Mouse (Mus musculus): ENCODE data around the gene Ccdc157.
A peak's percentile ranks its signal among the peaks of the same experiment; 100 is the strongest.
"Not testable (repeated sequence)": the region's sequence is repeated elsewhere in the genome, so short reads cannot be mapped to it uniquely, and the experiment has no call there.

The Ccdc157 gene

GRCm38 (mm10) chr11:4182061-4182460 lies 22.0 kb upstream of the Ccdc157 start:
- DNase-seq = no peak

- DNase-seq = no peak
Measured at GRCm38 (mm10) chr11:4177716-4178115, 17.6 kb upstream of the Ccdc157 start.

- no peak for DNase-seq
Measured at GRCm38 (mm10) chr11:4174586-4174985, 14.5 kb upstream of the Ccdc157 start.

- no peak for DNase-seq
Measured at GRCm38 (mm10) chr11:4166467-4167090, 6.5 kb upstream of the Ccdc157 start.

GRCm38 (mm10) chr11:4164701-4165100 lies 4.6 kb upstream of the Ccdc157 start:
- DNase-seq = no peak

GRCm38 (mm10) chr11:4160758-4161480 lies 826 bp upstream of the Ccdc157 start:
- DNase-seq = no peak

GRCm38 (mm10) chr11:4158676-4159075 lies 1.4 kb downstream of the Ccdc157 start:
- no peak for DNase-seq

GRCm38 (mm10) chr11:4155641-4156040 lies 4.5 kb downstream of the Ccdc157 start:
- DNase-seq = no peak

- DNase-seq = no peak
Measured at GRCm38 (mm10) chr11:4153694-4154093, 6.4 kb downstream of the Ccdc157 start.

GRCm38 (mm10) chr11:4149886-4150285 lies 10.2 kb downstream of the Ccdc157 start:
- no peak for DNase-seq

- no peak for DNase-seq
Measured at GRCm38 (mm10) chr11:4148536-4149156, 11.4 kb downstream of the Ccdc157 start.

GRCm38 (mm10) chr11:4148120-4148519 lies 12.0 kb downstream of the Ccdc157 start:
- peak; percentile 16 for DNase-seq

- DNase-seq = no peak
Measured at GRCm38 (mm10) chr11:4147098-4147497, 13.0 kb downstream of the Ccdc157 start.

GRCm38 (mm10) chr11:4146381-4146780 lies 13.7 kb downstream of the Ccdc157 start:
- no peak for DNase-seq

- DNase-seq = no peak
Measured at GRCm38 (mm10) chr11:4143281-4144062, 16.6 kb downstream of the Ccdc157 start.

- DNase-seq = no peak
Measured at GRCm38 (mm10) chr11:4142352-4142751, 17.7 kb downstream of the Ccdc157 start.

GRCm38 (mm10) chr11:4141505-4141904 lies 18.6 kb downstream of the Ccdc157 start:
- DNase-seq = no peak

- no peak for DNase-seq
Measured at GRCm38 (mm10) chr11:4138964-4139363, 21.1 kb downstream of the Ccdc157 start.

- DNase-seq = peak; percentile 95
Measured at GRCm38 (mm10) chr11:4134986-4135935, 24.8 kb downstream of the Ccdc157 start, which contains the start of gene Rnf215. Gene Rnf215 (plus strand): TSS chr11:4135202.

GRCm38 (mm10) chr11:4134400-4134799 lies 25.7 kb downstream of the Ccdc157 start:
- no peak for DNase-seq

GRCm38 (mm10) chr11:4133450-4133849 lies 26.6 kb downstream of the Ccdc157 start:
- DNase-seq = no peak

GRCm38 (mm10) chr11:4128461-4128860 lies 31.6 kb downstream of the Ccdc157 start:
- DNase-seq = not testable (repeated sequence)

All from lung, postnatal 14 days (tissue).